Mouse (Mus musculus) gonadal fat pad, adult 2 months (tissue): ENCODE results near the gene Smarca5. TPM values are rescaled to one million over a fixed set of nuclear protein-coding genes. Genes with fewer than 3 reads are reported as not detected.

Experiments used
- DNase-seq: peaks from one replicate; pipeline ENCODE4 v3.0.0-alpha.2; 2012; ENCODE audit warnings: low read depth
- polyA plus RNA-seq: library from polyadenylated mRNA; depleted of rRNA; stranded (reverse); fragments of >200 nt; gene quantifications from 2 replicates; pipeline ENCODE4 v1.2.3, GENCODE M21; 2012; rRNA removed

Smarca5 gene
- polyA plus RNA-seq, 1 experiment, result 5.6 TPM

DNA sequence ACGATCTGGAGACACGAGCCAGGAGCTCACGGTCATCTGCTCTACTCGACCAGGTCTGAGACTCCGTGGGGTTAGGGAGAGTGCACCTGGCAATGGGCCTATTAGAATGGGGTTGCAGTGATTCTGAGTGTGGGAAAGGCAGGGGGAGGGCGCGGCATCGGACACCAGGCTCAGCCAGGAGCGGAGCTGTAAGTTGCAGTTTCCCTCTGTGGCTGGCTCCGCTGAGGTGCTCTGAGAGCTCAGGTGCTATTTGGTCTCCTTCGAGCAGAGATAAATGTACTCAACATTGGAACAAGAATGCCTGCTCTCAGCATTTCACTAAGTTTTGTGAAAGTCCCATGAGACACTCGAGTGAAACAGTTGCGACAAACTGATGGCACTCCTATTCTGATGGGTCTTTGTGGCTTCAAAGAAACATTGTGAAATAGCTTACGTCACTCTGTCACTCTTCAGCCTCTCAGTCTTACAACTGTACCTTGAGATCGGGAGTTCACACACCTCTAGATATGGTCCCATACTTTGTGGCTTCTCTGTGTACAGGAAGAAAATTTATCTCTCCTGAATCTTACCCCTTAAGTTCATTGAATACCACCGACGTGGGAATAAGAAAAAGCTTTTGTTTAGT is 69.9 kb downstream of the Smarca5 start:
- no peak for DNase-seq

DNA sequence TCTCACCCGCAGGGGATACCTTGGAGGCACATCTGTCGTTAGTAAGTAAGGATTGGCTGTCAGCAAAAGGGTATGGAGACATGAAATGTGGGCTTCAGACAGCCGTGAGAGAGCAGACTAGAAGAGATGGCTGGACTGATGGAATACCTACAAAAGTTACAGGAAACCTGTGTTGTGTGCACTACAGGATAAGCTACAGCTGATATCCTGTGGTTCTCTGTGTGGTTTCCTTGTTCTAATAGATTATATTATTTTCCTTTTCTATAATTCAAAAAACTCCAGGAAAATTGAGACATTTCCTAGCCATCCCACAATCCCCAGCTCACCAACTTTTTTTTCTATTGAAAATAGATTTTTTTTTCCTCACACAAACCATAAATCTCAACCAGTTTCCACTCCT is 75.8 kb downstream of the Smarca5 start:
- no peak for DNase-seq

GRCm38 (mm10) chr8:80661055-80661454 is 78.2 kb downstream of the Smarca5 start:
- DNase-seq, result no peak

DNA sequence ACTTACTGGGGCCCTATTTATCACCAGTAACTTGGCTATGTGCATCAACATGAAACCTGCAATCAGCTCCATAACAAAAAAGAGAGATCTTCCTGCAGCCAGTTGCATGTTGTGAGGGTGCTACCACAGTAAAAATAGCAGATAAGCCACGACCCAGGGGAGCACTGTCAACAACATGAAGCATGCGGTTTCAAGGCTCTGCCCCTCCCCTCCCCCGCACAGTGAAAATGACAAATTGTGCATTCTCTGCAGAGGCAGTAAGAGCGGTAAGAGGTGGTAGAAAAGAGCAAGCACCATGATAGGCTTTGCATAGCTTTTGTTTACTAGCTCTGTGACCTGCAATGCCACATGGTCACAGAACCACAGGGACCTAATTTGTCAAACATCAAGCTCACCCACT is 81.7 kb downstream of the Smarca5 start:
- DNase-seq, result no peak

Other genes with a start within 250 kb of the Smarca5 start
- not detected in 2 replicates for gene Gypa, start 245.7 kb downstream of the Smarca5 start, polyA plus RNA-seq
- 0.12 and 0.44 TPM in 2 replicates for gene Frem3, start 128.4 kb downstream of the Smarca5 start, polyA plus RNA-seq
- 34.2 and 36.8 TPM in 2 replicates for gene Gab1, start 141.0 kb upstream of the Smarca5 start, polyA plus RNA-seq